Mouse (Mus musculus): ENCODE data around the gene Bik.

- no peak for TF ChIP-seq POLR2A (IDR thresholded peaks at IDR 0.05; ENCODE audit: low read depth, low read length)
- TF ChIP-seq CTCF (conservative IDR thresholded peaks at IDR 0.05 in 1 of 2, IDR thresholded peaks at IDR 0.05 in 1 of 2; ENCODE audit: low read depth in 2 of 2, low read length in 2 of 2), result peak; percentile 12 to 64; a peak in 2 of 4 replicates
- TF ChIP-seq JUN (IDR thresholded peaks at IDR 0.05; ENCODE audit: insufficient read depth, low read depth, low read length), result no peak
- TF ChIP-seq RAD21 (IDR thresholded peaks at IDR 0.05; ENCODE audit: low read depth, low read length), result peak; percentile 41
- peak; percentile 10; the same call in 1 of the 2 replicates for TF ChIP-seq SMC3 (IDR thresholded peaks at IDR 0.05; ENCODE audit: low read depth, low read length)
- no peak for TF ChIP-seq CHD2 (IDR thresholded peaks at IDR 0.05; ENCODE audit: low read length)
Observed at GRCm38 (mm10) chr15:83583419-83584156, 56.9 kb downstream of the Bik start.

Data from CH12.LX (cell line).